Mouse (Mus musculus): ENCODE data around the gene Sec31a. TPM values are rescaled to one million over a fixed set of nuclear protein-coding genes. Genes with fewer than 3 reads are reported as not detected.

Sec31a gene
- polyA plus RNA-seq, 1 experiment from 2014 or later: 139 TPM

DNA sequence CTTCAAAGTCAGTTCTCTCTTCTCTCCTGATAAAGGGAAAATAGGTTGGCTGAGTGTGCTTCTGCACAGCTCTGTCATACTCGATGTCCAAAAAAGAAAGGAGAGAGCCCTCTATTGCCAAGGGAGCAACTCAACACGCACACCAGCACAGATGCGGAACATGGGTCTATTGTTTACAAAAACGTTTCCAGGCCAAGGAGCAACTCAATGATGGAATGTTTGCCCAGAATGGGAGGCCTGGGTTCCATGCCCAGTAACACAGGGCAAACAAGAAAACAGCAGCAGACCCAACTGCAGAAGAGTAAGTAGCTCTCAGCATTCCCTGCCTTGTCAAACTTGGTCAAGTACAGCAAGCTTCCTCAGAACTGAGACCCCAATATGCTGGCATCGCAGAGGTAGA, 47.5 kb downstream of the Sec31a start:
- Histone ChIP-seq H3K27ac (replicated peaks in 1 of 2; ENCODE audit: control insufficient read depth in 1 of 2, insufficient read depth in 1 of 2, low read depth in 2 of 2, low read length in 2 of 2) (no peak overlapping the region), H3K4me2 (ENCODE audit: low read length) (no peak overlapping the region), H3K4me3 (ENCODE audit: control insufficient read depth in 1 of 2, insufficient read depth in 1 of 2, low read depth in 1 of 2, low read length in 2 of 2) (no peak overlapping the region), H3K9me3 (ENCODE audit: control insufficient read depth, low read length) (no peaks in the 10 kb centered on the region), H3K9ac (ENCODE audit: low read length) (no peak overlapping the region), H3K4me1 (ENCODE audit: control insufficient read depth in 2 of 2, insufficient read depth in 2 of 2, low read length in 2 of 2) (peaks cover 5 to 13% of the 10 kb centered on the region in 2 experiments; a peak in 3 of 4 replicates), H3K27me3 (ENCODE audit: control insufficient read depth, insufficient read depth, low read length) (no peaks in the 10 kb centered on the region), H3K36me3 (ENCODE audit: control insufficient read depth, insufficient read depth, low read length) (peaks cover 91% of the 10 kb centered on the region)
- WGBS: 82% methylated on average over 5 of the region's 5 CpGs
- no peak for ATAC-seq (ENCODE audit: insufficient number of reproducible peaks, insufficient read depth, low FRiP score, low read depth)

GRCm38 (mm10) chr5:100367051-100367450, 49.0 kb downstream of the Sec31a start:
- Histone ChIP-seq H3K4me3 (ENCODE audit: control insufficient read depth in 1 of 2, insufficient read depth in 1 of 2, low read depth in 1 of 2, low read length in 2 of 2) (no peak overlapping the region), H3K27me3 (ENCODE audit: control insufficient read depth, insufficient read depth, low read length) (no peaks in the 10 kb centered on the region), H3K9me3 (ENCODE audit: control insufficient read depth, low read length) (no peaks in the 10 kb centered on the region), H3K36me3 (ENCODE audit: control insufficient read depth, insufficient read depth, low read length) (peaks cover 92% of the 10 kb centered on the region), H3K9ac (ENCODE audit: low read length) (no peak overlapping the region), H3K4me1 (ENCODE audit: control insufficient read depth in 2 of 2, insufficient read depth in 2 of 2, low read length in 2 of 2) (peaks cover 5 to 13% of the 10 kb centered on the region in 2 experiments; a peak in 3 of 4 replicates), H3K4me2 (ENCODE audit: low read length) (no peak overlapping the region), H3K27ac (replicated peaks in 1 of 2; ENCODE audit: control insufficient read depth in 1 of 2, insufficient read depth in 1 of 2, low read depth in 2 of 2, low read length in 2 of 2) (no peak overlapping the region)
- 89% methylated on average over 2 of the region's 2 CpGs for WGBS
- ATAC-seq (ENCODE audit: insufficient number of reproducible peaks, insufficient read depth, low FRiP score, low read depth): no peak

GRCm38 (mm10) chr5:100360296-100360695, 55.7 kb downstream of the Sec31a start:
- Histone ChIP-seq H3K27ac (replicated peaks in 1 of 2; ENCODE audit: control insufficient read depth in 1 of 2, insufficient read depth in 1 of 2, low read depth in 2 of 2, low read length in 2 of 2) (no peak overlapping the region), H3K4me3 (ENCODE audit: control insufficient read depth in 1 of 2, insufficient read depth in 1 of 2, low read depth in 1 of 2, low read length in 2 of 2) (no peak overlapping the region), H3K9ac (ENCODE audit: low read length) (no peak overlapping the region), H3K9me3 (ENCODE audit: control insufficient read depth, low read length) (no peaks in the 10 kb centered on the region), H3K4me2 (ENCODE audit: low read length) (no peak overlapping the region), H3K27me3 (ENCODE audit: control insufficient read depth, insufficient read depth, low read length) (no peaks in the 10 kb centered on the region), H3K36me3 (ENCODE audit: control insufficient read depth, insufficient read depth, low read length) (peaks cover 52% of the 10 kb centered on the region), H3K4me1 (ENCODE audit: control insufficient read depth in 2 of 2, insufficient read depth in 2 of 2, low read length in 2 of 2) (peaks cover 7 to 12% of the 10 kb centered on the region in 2 experiments; a peak in 3 of 4 replicates)
- WGBS: 84% methylated on average over 6 of the region's 6 CpGs
- no peak for ATAC-seq (ENCODE audit: insufficient number of reproducible peaks, insufficient read depth, low FRiP score, low read depth)

DNA sequence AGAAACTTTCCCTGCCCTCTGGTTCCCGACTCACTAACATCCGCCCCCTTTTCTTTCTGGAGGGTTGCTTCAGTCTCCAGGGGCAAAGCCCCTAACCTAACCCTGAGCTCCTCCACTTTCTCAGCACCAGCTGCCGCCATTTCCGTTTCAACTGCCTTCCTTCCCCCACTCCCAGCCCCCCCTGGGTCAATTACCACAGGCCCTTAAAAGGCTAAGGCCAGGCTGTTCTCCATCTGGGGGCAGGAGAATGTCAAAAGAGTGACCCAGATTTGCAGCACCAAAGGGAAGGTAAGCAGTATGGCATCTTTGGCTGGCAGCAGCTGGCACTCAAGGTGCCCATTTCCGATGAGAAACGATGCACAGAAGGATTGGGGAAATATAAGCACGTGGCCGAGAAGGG, 57.7 kb downstream of the Sec31a start:
- no peak for ATAC-seq (ENCODE audit: insufficient number of reproducible peaks, insufficient read depth, low FRiP score, low read depth)
- Histone ChIP-seq H3K27ac (replicated peaks in 1 of 2; ENCODE audit: control insufficient read depth in 1 of 2, insufficient read depth in 1 of 2, low read depth in 2 of 2, low read length in 2 of 2) (0 out of 4 replicates have a peak overlapping the region, but pooled peaks of 1 of the 2 experiments have one; percentile 19), H3K4me2 (ENCODE audit: low read length) (no peak overlapping the region), H3K36me3 (ENCODE audit: control insufficient read depth, insufficient read depth, low read length) (peaks cover 32% of the 10 kb centered on the region), H3K4me3 (ENCODE audit: control insufficient read depth in 1 of 2, insufficient read depth in 1 of 2, low read depth in 1 of 2, low read length in 2 of 2) (no peak overlapping the region), H3K27me3 (ENCODE audit: control insufficient read depth, insufficient read depth, low read length) (no peaks in the 10 kb centered on the region), H3K4me1 (ENCODE audit: control insufficient read depth in 2 of 2, insufficient read depth in 2 of 2, low read length in 2 of 2) (peaks cover 16 to 25% of the 10 kb centered on the region in 2 experiments; a peak in 3 of 4 replicates), H3K9ac (ENCODE audit: low read length) (no peak overlapping the region), H3K9me3 (ENCODE audit: control insufficient read depth, low read length) (no peaks in the 10 kb centered on the region)
- 46% methylated on average over 8 of the region's 8 CpGs for WGBS

- WGBS: 91% methylated on average over 20 of the region's 20 CpGs
- H3K27ac ChIP-seq (replicated peaks in 1 of 2; ENCODE audit: control insufficient read depth in 1 of 2, insufficient read depth in 1 of 2, low read depth in 2 of 2, low read length in 2 of 2): peak overlapping the region; percentile 91 to 97; a peak in 3 of 4 replicates
- no peak for ATAC-seq (ENCODE audit: insufficient number of reproducible peaks, insufficient read depth, low FRiP score, low read depth)
Observed at GRCm38 (mm10) chr5:100354644-100355043, 61.4 kb downstream of the Sec31a start.

GRCm38 (mm10) chr5:100352986-100353848, 62.8 kb downstream of the Sec31a start:
- H3K27ac ChIP-seq (replicated peaks in 1 of 2; ENCODE audit: control insufficient read depth in 1 of 2, insufficient read depth in 1 of 2, low read depth in 2 of 2, low read length in 2 of 2): peak overlapping the region; percentile 91 to 97
- peak overlapping the region; percentile 59 for H3K9ac ChIP-seq (ENCODE audit: low read length)
- H3K4me1 ChIP-seq (ENCODE audit: control insufficient read depth in 2 of 2, insufficient read depth in 2 of 2, low read length in 2 of 2): peaks cover 29 to 40% of the 10 kb centered on the region in 2 experiments
- no peaks in the 10 kb centered on the region for H3K27me3 ChIP-seq (ENCODE audit: control insufficient read depth, insufficient read depth, low read length)
- no peaks in the 10 kb centered on the region for H3K36me3 ChIP-seq (ENCODE audit: control insufficient read depth, insufficient read depth, low read length)
- H3K9me3 ChIP-seq (ENCODE audit: control insufficient read depth, low read length): no peaks in the 10 kb centered on the region
- ATAC-seq (ENCODE audit: insufficient number of reproducible peaks, insufficient read depth, low FRiP score, low read depth): peak; percentile 55; the same call in 1 of the 2 replicates
- 29% methylated on average over 10 of the region's 10 CpGs for WGBS
- H3K4me2 ChIP-seq (ENCODE audit: low read length): peak overlapping the region; percentile 52
- no peak overlapping the region; a peak in 2 of 4 replicates for H3K4me3 ChIP-seq (ENCODE audit: control insufficient read depth in 1 of 2, insufficient read depth in 1 of 2, low read depth in 1 of 2, low read length in 2 of 2)

More at GRCm38 (mm10) chr5:100354644-100355043, 61.4 kb downstream of the Sec31a start:
- peaks cover 32 to 40% of the 10 kb centered on the region in 2 experiments for H3K4me1 ChIP-seq (ENCODE audit: control insufficient read depth in 2 of 2, insufficient read depth in 2 of 2, low read length in 2 of 2)
- no peak overlapping the region for H3K9ac ChIP-seq (ENCODE audit: low read length)
- H3K4me3 ChIP-seq (ENCODE audit: control insufficient read depth in 1 of 2, insufficient read depth in 1 of 2, low read depth in 1 of 2, low read length in 2 of 2): no peak overlapping the region
- no peak overlapping the region for H3K4me2 ChIP-seq (ENCODE audit: low read length)
- no peaks in the 10 kb centered on the region for H3K36me3 ChIP-seq (ENCODE audit: control insufficient read depth, insufficient read depth, low read length)
- H3K9me3 ChIP-seq (ENCODE audit: control insufficient read depth, low read length): no peaks in the 10 kb centered on the region
- no peaks in the 10 kb centered on the region for H3K27me3 ChIP-seq (ENCODE audit: control insufficient read depth, insufficient read depth, low read length)

- Histone ChIP-seq H3K36me3 (ENCODE audit: control insufficient read depth, insufficient read depth, low read length) (no peaks in the 10 kb centered on the region), H3K27me3 (ENCODE audit: control insufficient read depth, insufficient read depth, low read length) (no peaks in the 10 kb centered on the region), H3K4me2 (ENCODE audit: low read length) (no peak overlapping the region), H3K4me1 (ENCODE audit: control insufficient read depth in 2 of 2, insufficient read depth in 2 of 2, low read length in 2 of 2) (peaks cover 31 to 37% of the 10 kb centered on the region in 2 experiments), H3K4me3 (ENCODE audit: control insufficient read depth in 1 of 2, insufficient read depth in 1 of 2, low read depth in 1 of 2, low read length in 2 of 2) (no peak overlapping the region), H3K9ac (ENCODE audit: low read length) (no peak overlapping the region), H3K27ac (replicated peaks in 1 of 2; ENCODE audit: control insufficient read depth in 1 of 2, insufficient read depth in 1 of 2, low read depth in 2 of 2, low read length in 2 of 2) (no peak overlapping the region), H3K9me3 (ENCODE audit: control insufficient read depth, low read length) (no peaks in the 10 kb centered on the region)
- WGBS: 94% methylated on average over 8 of the region's 8 CpGs
- ATAC-seq (ENCODE audit: insufficient number of reproducible peaks, insufficient read depth, low FRiP score, low read depth): no peak
Observed at GRCm38 (mm10) chr5:100350907-100351456, 65.1 kb downstream of the Sec31a start.

Measured in heart, embryonic 14.5 days (tissue).